Mouse (Mus musculus) gastrocnemius, postnatal 10 days (tissue): Measurements from ENCODE around the gene Phf12. TPM values are rescaled to one million over a fixed set of nuclear protein-coding genes. Genes with fewer than 3 reads are reported as not detected.

Experiments
- DNase-seq: peaks from one replicate; pipeline ENCODE4 v3.0.0; 2021; ENCODE audit warnings: mixed read lengths
- long read RNA-seq, 2 experiments: library from polyadenylated mRNA; stranded (forward); transcript quantifications; one replicate each; pipeline ENCODE4 v2.0.0; 2021
- total RNA-seq, 2 experiments: library from RNA; stranded (reverse); gene quantifications; 2 replicates each; pipeline ENCODE4 v1.2.3; 2021

The Phf12 gene
- 10 to 100 TPM; 19.7 to 35.4 TPM for total RNA-seq
- long read RNA-seq, experiment 1, full-length matches to known transcripts: 3 of 18 reads
- long read RNA-seq, experiment 1, partial matches to known transcripts: 13 of 18 reads
- long read RNA-seq, experiment 1, other reads (novel, unspliced or antisense): 2 of 18 reads
- long read RNA-seq, experiment 2, full-length matches to known transcripts: 5 of 17 reads
- long read RNA-seq, experiment 2, partial matches to known transcripts: 7 of 17 reads
- long read RNA-seq, experiment 2, other reads (novel, unspliced or antisense): 5 of 17 reads

DNA sequence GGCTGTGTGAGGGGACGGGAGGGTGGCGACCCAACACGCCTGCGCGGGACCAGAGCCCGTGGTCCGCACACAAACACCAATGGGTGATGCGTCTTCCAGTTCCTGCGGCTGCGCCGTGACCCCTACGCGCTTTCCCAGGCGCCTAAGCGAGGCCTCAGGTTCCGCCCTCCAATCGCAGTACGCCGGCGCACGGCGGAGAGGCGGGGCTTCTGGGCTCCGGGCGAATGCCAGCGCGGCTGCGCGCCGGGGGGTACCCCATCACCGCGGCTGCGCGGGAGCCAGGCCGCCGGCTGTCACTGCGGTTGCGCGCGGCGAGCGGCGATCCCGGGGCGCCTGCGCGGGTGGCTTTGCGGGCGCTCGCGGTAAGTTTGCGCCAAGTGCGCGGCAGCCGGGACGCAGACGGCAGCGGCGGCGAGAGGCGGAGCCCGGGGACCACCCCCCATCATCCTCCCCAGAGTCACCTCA is at the start of gene Phf12:
Gene Phf12, plus strand, starts transcription at position 314 of the 465 bp plus-strand sequence.
- DNase-seq: peak; percentile 99

DNA sequence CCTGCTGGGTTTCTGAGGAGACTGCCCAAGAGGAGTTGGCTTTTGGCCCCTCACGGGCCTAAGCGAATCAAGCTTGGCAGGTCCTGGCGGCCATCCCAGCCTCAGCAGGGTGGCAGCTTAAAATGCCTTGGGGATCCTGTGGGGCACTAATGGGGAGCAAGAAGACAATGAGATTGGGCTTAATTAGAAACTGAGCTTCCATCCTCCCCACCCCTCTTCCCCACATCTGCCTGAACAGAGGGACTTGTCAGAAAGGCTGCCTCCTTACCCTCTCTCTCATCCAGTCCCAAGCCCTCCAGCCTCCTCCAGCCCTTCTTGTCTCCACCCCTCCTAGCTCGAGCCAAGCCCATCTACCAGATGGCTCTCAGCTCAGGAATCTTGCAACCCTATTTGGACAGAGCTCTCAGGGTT is 48.4 kb upstream of the Phf12 start:
- no peak for DNase-seq

DNA sequence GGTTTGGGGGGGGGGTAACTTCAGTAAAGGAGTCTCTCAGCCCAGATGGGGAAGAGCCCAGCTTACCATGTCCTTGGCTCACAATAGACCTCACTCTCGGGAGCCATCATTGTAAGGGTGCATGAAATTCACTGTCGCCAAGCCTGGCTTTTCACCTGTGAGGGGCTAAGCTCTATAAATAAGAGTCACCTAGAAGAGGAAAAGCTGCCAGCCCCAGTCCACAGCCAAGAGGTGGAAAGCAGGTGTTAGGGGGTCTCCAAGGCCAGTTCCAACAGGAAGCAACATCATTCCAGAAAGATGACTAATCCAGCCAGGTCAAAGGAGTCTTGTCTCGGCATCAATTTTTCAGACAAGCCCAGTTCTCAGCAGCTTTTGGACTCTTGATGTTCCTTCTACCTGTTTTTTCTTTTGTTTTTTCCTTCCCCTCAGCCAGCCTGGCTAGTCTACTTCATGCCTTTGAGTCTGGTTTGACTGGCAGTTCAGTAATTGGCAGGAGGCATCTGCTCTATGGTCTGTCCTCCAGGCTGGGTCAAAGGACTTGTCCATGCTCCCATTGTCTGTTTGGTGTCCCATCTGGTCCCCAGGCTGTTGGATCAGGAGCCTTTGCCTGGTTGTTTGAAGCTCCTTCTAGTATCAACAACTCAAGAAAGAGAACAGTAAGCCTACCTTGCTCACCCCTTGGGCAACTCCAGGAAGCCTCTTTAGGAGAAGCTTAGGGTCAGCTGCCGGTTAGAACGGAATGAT is 47.8 kb upstream of the Phf12 start:
- DNase-seq: no peak

DNA sequence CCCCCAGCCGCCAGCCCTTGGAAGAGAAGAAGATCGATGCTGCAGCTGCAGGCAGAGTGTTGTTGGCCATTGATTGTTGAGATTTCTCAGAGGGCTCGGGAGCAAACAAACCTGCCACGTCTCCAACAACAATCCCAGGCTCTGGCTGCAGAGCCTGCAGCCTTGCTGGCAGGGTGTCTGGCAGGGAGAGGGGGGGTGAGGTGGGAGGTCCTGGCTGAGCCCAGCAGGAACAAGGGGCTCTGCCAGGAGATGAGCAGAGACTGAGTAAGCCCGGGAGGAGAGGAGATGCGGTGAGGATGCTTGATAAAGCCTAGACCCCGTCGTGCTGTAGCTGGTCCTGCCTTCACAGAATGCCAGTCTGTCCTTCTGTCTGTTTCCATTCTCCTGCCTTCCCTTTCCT is 45.7 kb upstream of the Phf12 start:
- no peak for DNase-seq

DNA sequence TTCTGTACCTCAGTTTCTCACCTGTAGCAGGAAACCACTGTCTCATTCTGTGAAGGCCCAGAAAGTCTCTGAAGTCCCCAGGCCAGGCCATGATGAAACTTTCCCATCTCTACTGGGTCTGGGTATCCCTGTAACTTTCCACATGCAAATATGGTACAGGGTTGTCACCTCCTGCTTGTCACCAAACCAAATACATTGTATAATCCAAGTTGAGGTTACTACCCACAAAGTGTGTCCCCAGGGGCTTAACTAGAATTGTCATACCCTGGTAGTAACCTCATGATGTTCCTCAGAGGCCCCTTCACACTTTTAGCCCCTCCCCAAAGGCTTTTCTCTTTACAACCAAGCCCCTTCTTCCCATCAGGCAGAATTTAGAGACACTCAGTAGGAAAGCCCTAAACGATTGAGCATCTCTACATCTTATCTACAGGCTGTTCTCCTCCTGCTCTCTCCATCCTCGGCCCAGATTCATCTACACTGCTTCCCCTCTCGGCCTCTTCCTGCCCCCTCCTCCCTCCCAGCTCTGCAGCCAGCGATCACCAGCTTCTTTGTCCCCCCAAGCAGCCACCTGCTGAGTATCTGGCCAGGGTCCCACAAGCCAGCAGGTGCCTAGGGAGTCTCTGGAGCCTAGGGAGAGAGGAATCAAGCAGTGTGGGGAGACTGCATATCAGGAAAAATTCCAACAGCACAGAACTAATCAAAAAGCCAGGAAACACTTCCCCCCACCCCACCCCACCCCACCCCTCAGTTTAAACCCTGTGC is 44.7 kb upstream of the Phf12 start:
- DNase-seq: no peak

DNA sequence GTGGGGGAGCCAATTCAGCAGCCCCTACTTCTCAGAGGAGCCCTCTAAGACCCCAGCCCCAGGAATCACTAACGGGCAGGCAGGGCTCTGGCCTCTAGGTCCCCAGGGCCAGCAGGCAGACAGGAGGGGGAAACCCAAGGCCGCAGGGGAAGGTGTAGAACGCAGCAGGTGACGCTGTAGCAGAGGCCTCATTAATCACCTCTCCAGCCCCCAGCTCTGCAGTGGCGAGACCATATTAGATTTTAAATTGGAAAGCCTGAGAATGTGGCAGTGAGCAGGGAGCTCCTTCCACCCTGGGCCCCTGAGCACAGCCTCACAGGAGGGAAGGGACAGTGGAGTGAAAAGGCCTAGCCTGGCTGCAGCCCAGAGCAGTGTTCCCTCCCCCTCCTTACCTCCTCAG is 40.3 kb upstream of the Phf12 start:
- DNase-seq: no peak

DNA sequence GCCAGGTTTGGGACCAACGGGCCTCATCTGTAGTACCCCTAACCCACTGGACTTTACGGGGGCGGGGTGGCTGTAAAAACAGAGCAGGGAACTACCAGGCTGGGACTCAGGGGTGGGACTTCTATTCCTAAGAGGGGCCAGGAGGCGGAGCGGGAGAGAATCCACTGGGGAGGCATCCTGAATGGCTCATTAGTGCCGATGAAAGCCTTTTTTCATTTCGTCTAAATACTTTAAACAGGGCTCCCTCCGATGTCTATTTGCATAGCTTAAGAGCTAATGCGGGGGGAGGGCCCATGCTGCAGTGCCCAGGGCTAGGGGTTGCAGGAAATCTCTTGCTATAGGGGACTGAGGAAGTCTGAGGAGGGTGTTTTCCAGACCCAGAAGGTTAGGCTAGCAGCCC is 34.7 kb upstream of the Phf12 start:
- DNase-seq: no peak

DNA sequence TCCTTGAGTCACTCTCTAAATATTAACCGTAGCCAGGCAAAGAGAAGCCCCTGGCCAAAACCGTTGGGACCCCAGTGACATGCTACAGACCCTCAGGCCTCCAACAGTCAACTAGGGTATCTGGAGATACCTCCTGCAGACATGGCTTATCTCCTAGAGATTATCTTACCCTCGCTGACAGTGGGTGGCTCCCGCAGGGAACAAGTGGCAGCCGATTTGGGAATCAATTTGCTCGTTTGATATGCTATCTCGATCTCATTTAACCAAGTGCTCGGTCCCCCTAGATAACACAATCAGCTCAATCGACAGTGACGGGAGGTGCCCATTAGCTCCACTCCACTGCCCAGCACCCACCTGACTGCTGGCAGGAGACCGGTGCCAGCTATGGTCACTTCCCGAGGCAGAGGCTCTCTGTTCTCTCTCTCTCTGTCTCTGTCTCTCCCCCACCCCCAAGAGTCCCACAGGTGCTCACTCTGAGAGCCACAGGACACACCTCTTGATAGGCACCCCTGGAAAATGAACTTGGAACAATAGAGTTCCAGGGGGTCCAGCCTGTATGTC is 32.3 kb upstream of the Phf12 start:
- DNase-seq: no peak

DNA sequence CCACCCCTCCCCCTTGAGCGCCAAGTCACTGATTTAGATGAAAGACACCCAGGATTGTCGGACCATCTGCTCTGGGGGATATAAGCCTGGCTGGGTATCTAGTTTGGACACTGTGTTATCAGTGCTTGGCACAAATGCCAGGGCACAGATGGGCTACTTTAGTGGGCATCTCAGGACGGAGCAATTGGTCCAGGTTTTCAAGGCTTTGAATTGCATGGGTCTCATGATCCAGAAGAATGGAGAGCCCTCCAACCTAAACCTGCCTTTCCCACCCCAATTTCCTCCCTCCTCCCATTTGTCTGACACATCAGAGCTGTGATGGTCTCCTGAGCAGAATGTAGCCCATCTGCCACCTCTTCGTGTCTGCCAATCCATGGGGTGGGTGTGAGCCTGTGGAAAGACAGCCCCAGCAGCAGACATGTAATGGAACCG is 31.7 kb upstream of the Phf12 start:
- no peak for DNase-seq

DNA sequence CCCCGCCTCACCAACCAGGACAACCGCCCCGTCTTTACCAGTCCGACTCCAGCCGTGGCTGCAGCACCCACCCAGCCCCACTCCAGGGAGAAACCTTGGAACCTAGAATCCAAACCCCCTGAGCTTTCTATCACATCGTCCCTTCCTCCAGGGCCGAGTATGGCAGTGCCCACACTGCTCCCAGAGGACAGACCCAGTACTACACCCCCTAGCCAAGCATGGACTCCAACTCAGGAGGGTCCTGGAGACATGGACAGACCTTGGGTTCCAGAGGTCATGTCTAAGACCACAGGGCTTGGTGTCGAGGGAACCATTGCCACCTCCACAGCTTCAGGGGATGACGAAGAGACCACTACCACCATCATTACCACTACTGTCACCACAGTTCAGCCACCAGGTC is 28.9 kb upstream of the Phf12 start:
- DNase-seq: no peak

DNA sequence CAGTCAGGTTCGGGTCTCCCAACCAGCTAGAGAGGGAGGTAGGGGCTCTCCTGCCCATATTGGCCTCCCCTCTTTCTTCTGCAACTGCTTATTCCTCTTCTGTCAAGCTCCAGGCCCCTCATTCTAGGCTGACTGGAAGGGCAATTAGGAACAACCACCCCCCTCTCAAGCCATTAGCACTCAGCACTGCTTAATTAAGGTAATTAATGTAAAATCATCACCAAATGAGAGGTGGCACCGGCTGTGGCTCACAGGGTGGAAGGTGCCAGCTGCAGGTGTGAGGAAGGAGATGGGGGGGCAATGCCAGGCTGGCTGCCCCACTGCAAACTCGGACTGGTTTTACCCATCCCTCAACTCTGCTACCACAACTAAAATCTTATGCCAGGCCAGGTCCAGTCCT is 26.1 kb upstream of the Phf12 start:
- no peak for DNase-seq

DNA sequence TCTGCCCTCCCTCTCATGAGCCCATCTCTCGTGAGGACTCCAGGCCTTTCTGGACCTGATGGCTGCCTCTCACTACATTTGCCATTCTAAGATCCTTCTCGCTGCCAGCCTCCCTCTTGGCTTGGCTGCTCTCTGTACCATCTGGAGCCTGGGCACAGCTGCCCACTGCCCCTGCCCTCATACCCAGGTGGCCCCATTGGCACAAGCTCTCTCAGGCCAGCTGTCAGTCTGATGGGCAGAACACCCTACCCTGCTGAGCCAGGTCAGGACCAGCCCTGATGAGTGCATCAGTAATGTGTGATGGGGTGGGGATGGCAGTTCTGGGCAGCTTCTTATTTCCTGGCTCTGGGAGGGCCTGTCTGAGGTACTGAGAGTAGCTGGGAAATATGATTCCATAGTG is 24.3 kb upstream of the Phf12 start:
- no peak for DNase-seq

DNA sequence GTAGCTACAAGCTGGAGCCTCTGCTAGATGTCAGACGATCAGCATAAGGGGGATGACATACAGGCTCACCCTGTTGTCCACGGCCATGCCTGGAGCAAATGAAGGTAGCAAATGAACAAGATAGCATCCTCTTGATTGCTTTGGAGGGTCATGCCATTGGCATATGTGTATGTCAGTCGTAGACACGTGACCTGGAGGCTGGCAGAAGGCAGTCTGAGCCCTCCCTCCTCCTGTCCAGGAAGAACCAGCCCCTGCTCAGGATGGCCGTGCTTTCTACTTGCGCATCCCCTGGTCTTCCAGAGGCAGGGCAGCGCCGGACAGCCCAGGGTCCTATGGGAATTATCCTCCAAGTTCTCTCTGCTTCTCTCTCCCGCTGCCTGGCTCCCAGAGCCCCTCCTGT is 23.6 kb upstream of the Phf12 start:
- DNase-seq: no peak

DNA sequence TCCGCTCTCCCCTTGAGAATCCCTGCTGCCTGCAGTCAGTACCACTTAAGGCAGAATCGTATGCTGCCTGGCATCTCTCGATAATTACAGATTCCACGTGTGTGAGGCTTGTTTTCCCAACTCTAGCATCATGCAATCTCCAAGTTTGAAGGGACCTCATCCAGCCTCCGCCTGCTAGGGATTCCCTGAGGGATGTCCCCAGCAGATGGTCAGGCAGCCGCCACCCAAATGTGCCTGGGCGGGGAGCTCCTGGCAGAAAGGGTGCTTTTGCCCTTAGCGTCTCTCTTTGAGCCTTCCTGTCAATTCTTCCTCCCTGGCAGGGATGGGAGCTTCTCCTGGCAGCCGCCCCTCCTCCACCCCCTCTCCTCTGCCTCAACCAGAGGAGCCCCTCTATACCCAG is 22.4 kb upstream of the Phf12 start:
- no peak for DNase-seq

DNA sequence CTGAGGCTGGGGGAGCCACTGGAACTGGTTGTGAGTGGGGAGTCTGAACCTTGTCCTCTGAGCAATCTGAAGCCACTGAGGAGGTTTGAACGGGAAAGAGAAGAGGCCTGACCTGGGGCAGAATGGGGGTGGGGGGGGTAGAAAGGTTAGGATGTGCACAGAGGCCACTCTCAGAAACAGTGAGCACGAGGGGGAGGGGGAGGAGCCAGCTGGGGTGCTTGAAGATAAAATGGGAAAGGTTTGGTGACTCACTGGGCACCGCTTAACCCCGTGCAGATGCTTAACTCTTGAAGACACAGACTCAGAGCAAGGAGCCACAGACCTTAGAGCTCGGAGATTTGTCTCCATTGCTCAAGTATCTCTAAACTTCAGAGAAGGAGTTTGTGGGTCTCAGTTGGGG is 21.7 kb upstream of the Phf12 start:
- DNase-seq: no peak

DNA sequence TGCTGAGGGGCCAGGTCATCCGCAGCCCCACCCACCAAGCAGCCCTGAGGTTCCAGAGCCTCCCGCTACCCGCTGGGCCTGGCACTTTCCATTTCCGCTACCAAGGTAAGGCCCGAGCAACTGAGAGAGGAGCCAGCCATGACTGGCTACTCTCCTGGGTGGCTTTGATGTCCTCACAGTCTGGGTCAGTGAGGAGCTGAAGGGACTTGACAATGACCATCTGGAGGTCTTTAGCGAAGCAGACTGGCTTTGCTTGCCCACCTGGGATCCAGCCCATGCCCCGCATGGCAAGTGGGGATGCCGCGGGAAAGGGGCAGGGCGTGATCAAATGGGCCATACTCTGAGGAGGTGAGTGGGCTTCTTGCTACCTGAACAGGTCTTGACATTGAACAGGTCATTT is 19.6 kb upstream of the Phf12 start:
- no peak for DNase-seq

DNA sequence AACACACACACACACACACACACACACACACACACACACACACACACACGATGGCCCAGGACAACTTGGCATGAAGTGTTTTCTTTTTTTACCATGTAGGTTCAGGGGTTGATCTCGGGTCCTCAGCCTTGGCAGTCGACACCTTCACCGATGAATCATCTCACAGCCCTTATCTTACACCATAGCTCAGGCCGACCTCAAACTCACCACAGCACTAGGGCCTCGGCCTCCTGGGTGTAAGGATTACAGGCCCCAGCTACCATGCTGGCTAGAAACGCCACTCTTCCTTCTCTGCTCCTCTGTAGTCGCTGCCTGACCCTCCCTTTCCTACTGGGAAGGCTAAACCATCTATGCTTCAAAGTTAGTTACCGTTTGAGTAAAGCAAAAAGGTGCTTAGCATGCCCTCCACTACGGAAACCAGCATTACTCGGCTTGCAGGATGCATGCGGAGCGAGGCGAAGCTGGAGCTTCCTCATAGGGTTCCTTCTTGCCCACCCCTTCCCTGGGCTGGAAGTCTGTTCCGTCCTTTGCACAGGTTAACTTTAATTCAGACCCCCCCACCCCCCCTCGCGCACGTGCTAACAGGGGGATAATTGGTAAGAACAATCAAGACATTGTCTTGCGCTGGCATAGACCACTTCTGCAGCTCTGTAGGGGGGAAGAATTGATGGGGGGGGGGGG is 18.0 kb upstream of the Phf12 start:
- DNase-seq: no peak

DNA sequence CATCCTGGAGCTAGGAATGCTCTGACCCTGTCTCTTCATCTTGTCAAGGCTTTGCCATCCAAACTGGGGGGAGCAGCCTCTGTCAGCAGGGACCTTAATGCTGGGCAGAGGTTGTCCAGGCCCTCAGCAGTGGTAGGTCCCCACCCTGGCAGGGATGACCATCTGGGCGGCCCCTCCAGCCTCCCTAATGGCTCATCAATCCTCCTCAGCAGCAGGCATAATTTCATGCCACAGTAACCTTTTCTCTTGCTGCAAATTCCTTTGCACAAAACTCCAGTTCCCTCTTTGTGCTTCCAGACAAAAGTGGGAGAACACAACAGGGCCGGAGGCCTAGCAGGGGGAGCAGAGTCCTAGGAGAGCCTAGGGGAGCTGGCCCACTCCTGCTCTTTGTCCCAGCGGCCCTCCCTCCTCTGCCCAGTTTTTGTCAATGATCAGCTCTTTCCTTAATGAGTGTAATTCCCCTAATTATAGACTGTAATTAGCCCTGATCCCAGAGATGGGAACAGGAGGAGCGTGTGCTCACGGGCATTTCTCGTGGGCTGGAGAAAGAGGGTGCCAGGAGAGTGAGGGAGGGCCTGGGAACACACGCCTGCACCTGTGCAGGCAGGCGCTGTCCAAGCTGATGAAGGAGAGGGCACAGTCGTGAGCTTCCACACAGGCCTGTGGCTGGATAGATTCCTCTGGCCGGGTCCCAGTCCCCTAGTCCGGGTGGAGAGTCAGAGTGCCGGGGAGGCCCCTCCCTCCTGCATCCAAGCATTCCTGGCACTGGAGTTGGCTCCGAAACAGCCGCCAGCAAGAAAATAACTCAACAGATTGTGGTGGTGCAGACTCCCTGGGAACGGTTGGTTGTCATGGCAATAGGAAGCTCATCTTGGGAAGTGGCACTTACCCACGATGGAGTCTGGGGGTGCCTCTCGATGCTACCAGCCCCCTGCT is 17.2 kb upstream of the Phf12 start:
- peak; percentile 29 for DNase-seq

DNA sequence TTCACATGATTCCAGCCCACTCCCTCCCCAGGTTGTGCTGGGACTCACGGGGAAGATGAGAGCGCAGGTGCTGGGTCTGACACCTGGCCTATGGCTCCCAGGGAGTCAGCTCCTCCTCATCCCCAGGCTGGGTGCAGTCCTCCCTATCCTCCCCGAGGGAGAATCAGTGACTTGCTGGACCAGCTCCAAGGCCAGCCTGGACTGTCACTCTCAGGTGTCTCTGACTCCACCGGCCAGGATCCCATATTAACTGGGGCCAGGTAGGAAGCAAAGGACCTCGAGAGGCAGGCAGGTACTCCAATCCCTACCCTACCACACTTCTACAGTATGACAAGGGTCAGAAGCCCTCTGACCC is 16.5 kb upstream of the Phf12 start:
- no peak for DNase-seq

DNA sequence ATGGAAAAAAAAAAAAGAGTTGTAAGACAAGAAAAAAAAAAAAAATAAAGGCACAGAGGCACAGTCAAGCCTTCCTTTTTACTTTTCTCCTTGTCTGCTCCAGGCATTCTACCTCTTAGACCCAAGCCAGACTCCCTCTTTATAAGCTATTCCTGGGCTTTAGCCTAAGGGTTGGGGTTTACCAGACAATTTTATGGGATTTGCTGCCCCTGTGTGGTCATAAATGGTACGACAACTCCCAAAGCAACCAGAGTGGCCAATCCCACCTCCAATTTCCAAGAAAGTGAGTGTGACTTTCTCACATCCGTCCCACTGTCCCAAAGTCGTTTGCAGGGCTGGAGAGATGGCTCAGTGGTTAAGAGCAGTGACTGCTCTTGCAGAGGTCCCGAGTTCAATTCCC is 15.4 kb upstream of the Phf12 start:
- peak; percentile 66 for DNase-seq

DNA sequence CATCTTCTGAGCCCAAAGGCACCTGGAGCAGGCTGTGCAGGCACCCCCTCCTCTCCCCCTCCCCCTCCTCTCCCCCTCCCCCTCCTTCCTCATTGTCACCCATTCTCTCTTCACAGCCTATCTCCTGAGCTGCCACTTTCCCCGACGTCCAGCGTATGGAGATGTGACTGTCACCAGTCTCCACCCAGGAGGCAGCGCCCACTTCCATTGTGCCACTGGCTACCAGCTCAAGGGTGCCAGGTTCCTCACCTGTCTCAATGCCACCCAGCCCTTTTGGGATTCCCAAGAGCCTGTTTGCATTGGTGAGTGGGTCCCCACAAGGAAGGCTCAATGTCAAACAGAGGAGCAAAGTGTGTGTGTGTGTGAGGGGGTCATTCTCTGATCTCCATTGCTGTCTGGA is 13.8 kb upstream of the Phf12 start:
- DNase-seq: no peak
